Mouse (Mus musculus): ENCODE measurements around the gene Bcl2l10. TPM values are rescaled to one million over a fixed set of nuclear protein-coding genes. Genes with fewer than 3 reads are reported as not detected.

Gene Bcl2l10
- polyA plus RNA-seq, 1 experiment, result not detected

GRCm38 (mm10) chr9:75376428-75376827, 28.9 kb downstream of the Bcl2l10 start:
- H3K4me1 ChIP-seq (ENCODE audit: control insufficient read depth, insufficient read depth, insufficient read length, low read length), result peaks cover 7% of the 10 kb centered on the region; the same call in 1 of the 2 replicates
- no peaks in the 10 kb centered on the region for H3K27me3 ChIP-seq (ENCODE audit: control insufficient read depth, insufficient read depth, low read length)
- TF ChIP-seq CTCF (IDR thresholded peaks at IDR 0.05; ENCODE audit: extremely low read depth, insufficient read length, insufficient replicate concordance, low read depth, low read length) (no peak), POLR2A (IDR thresholded peaks at IDR 0.05; ENCODE audit: low read depth, low read length) (no peak)
- 59% methylated on average over 1 of the region's 1 CpGs for whole genome bisulfite sequencing
- H3K36me3 ChIP-seq (ENCODE audit: control insufficient read depth, insufficient read depth, low read length), result no peaks in the 10 kb centered on the region
- H3K27ac ChIP-seq (ENCODE audit: insufficient read depth, low read depth, low read length), result no peak overlapping the region
- H3K4me3 ChIP-seq (ENCODE audit: low read depth, low read length), result no peak overlapping the region

GRCm38 (mm10) chr9:75378774-75379173, 31.2 kb downstream of the Bcl2l10 start:
- no peak overlapping the region for H3K4me3 ChIP-seq (ENCODE audit: low read depth, low read length)
- peak overlapping the region; percentile 38 for H3K27ac ChIP-seq (ENCODE audit: insufficient read depth, low read depth, low read length)
- WGBS, result 35% methylated on average over 2 of the region's 2 CpGs
- TF ChIP-seq POLR2A (IDR thresholded peaks at IDR 0.05; ENCODE audit: low read depth, low read length), result no peak
- no peak for TF ChIP-seq CTCF (IDR thresholded peaks at IDR 0.05; ENCODE audit: extremely low read depth, insufficient read length, insufficient replicate concordance, low read depth, low read length)
- no peaks in the 10 kb centered on the region for H3K36me3 ChIP-seq (ENCODE audit: control insufficient read depth, insufficient read depth, low read length)
- peaks cover 7% of the 10 kb centered on the region; the same call in 1 of the 2 replicates for H3K4me1 ChIP-seq (ENCODE audit: control insufficient read depth, insufficient read depth, insufficient read length, low read length)
- H3K27me3 ChIP-seq (ENCODE audit: control insufficient read depth, insufficient read depth, low read length), result no peaks in the 10 kb centered on the region

- Histone ChIP-seq H3K27me3 (ENCODE audit: control insufficient read depth, insufficient read depth, low read length) (no peaks in the 10 kb centered on the region), H3K36me3 (ENCODE audit: control insufficient read depth, insufficient read depth, low read length) (peaks cover 12% of the 10 kb centered on the region), H3K4me1 (ENCODE audit: control insufficient read depth, insufficient read depth, insufficient read length, low read length) (peaks cover 18% of the 10 kb centered on the region; the same call in 1 of the 2 replicates), H3K27ac (ENCODE audit: insufficient read depth, low read depth, low read length) (no peak overlapping the region), H3K4me3 (ENCODE audit: low read depth, low read length) (no peak overlapping the region)
- 90% methylated on average over 14 of the region's 14 CpGs for WGBS
- TF ChIP-seq CTCF (IDR thresholded peaks at IDR 0.05; ENCODE audit: extremely low read depth, insufficient read length, insufficient replicate concordance, low read depth, low read length) (no peak), POLR2A (IDR thresholded peaks at IDR 0.05; ENCODE audit: low read depth, low read length) (no peak)
Observed at GRCm38 (mm10) chr9:75382825-75383224, 35.3 kb downstream of the Bcl2l10 start.

- TF ChIP-seq POLR2A (IDR thresholded peaks at IDR 0.05; ENCODE audit: low read depth, low read length), result no peak
- TF ChIP-seq CTCF (IDR thresholded peaks at IDR 0.05; ENCODE audit: extremely low read depth, insufficient read length, insufficient replicate concordance, low read depth, low read length), result peak; percentile 35; the same call in 1 of the 2 replicates
- peaks cover 18% of the 10 kb centered on the region for H3K36me3 ChIP-seq (ENCODE audit: control insufficient read depth, insufficient read depth, low read length)
- peaks cover 16% of the 10 kb centered on the region; the same call in 1 of the 2 replicates for H3K4me1 ChIP-seq (ENCODE audit: control insufficient read depth, insufficient read depth, insufficient read length, low read length)
- peak overlapping the region; percentile 91 for H3K27ac ChIP-seq (ENCODE audit: insufficient read depth, low read depth, low read length)
- H3K4me3 ChIP-seq (ENCODE audit: low read depth, low read length), result no peak overlapping the region
- no peaks in the 10 kb centered on the region for H3K27me3 ChIP-seq (ENCODE audit: control insufficient read depth, insufficient read depth, low read length)
- WGBS, result 91% methylated on average over 9 of the region's 9 CpGs
Observed at GRCm38 (mm10) chr9:75383785-75384184, 36.2 kb downstream of the Bcl2l10 start.

- no peak overlapping the region for H3K4me3 ChIP-seq (ENCODE audit: low read depth, low read length)
- TF ChIP-seq CTCF (IDR thresholded peaks at IDR 0.05; ENCODE audit: extremely low read depth, insufficient read length, insufficient replicate concordance, low read depth, low read length), result no peak
- TF ChIP-seq POLR2A (IDR thresholded peaks at IDR 0.05; ENCODE audit: low read depth, low read length), result no peak
- WGBS, result 52% methylated on average over 3 of the region's 3 CpGs
- H3K27ac ChIP-seq (ENCODE audit: insufficient read depth, low read depth, low read length), result peak overlapping the region; percentile 91
- H3K36me3 ChIP-seq (ENCODE audit: control insufficient read depth, insufficient read depth, low read length), result peaks cover 24% of the 10 kb centered on the region
- no peaks in the 10 kb centered on the region for H3K27me3 ChIP-seq (ENCODE audit: control insufficient read depth, insufficient read depth, low read length)
- H3K4me1 ChIP-seq (ENCODE audit: control insufficient read depth, insufficient read depth, insufficient read length, low read length), result peaks cover 11% of the 10 kb centered on the region; the same call in 1 of the 2 replicates
Observed at GRCm38 (mm10) chr9:75384337-75384962, 36.9 kb downstream of the Bcl2l10 start.

- WGBS, result 86% methylated on average over 9 of the region's 9 CpGs
- Histone ChIP-seq H3K27me3 (ENCODE audit: control insufficient read depth, insufficient read depth, low read length) (no peaks in the 10 kb centered on the region), H3K4me3 (ENCODE audit: low read depth, low read length) (no peak overlapping the region), H3K36me3 (ENCODE audit: control insufficient read depth, insufficient read depth, low read length) (peaks cover 29% of the 10 kb centered on the region), H3K27ac (ENCODE audit: insufficient read depth, low read depth, low read length) (peak overlapping the region; percentile 86), H3K4me1 (ENCODE audit: control insufficient read depth, insufficient read depth, insufficient read length, low read length) (peaks cover 11% of the 10 kb centered on the region; the same call in 1 of the 2 replicates)
- TF ChIP-seq POLR2A (IDR thresholded peaks at IDR 0.05; ENCODE audit: low read depth, low read length), result no peak
- TF ChIP-seq CTCF (IDR thresholded peaks at IDR 0.05; ENCODE audit: extremely low read depth, insufficient read length, insufficient replicate concordance, low read depth, low read length), result no peak
Observed at GRCm38 (mm10) chr9:75385218-75385974, 37.8 kb downstream of the Bcl2l10 start.

- Histone ChIP-seq H3K27ac (ENCODE audit: insufficient read depth, low read depth, low read length) (no peak overlapping the region), H3K27me3 (ENCODE audit: control insufficient read depth, insufficient read depth, low read length) (no peaks in the 10 kb centered on the region), H3K4me1 (ENCODE audit: control insufficient read depth, insufficient read depth, insufficient read length, low read length) (peaks cover 5% of the 10 kb centered on the region), H3K36me3 (ENCODE audit: control insufficient read depth, insufficient read depth, low read length) (peaks cover 72% of the 10 kb centered on the region), H3K4me3 (ENCODE audit: low read depth, low read length) (no peak overlapping the region)
- 79% methylated on average over 12 of the region's 12 CpGs for WGBS
- TF ChIP-seq POLR2A (IDR thresholded peaks at IDR 0.05; ENCODE audit: low read depth, low read length) (no peak), CTCF (IDR thresholded peaks at IDR 0.05; ENCODE audit: extremely low read depth, insufficient read length, insufficient replicate concordance, low read depth, low read length) (no peak)
Observed at GRCm38 (mm10) chr9:75393251-75393650, 45.7 kb downstream of the Bcl2l10 start.

Data from small intestine, adult 2 months (tissue).